Mouse (Mus musculus): ENCODE measurements around the gene Trim21. TPM values are rescaled to one million over a fixed set of nuclear protein-coding genes. Genes with fewer than 3 reads are reported as not detected.
A peak's percentile ranks its signal among the peaks of the same experiment; 100 is the strongest.

Trim21 gene
- polyA plus RNA-seq, 1 experiment from 2014 or later, result not detected

- WGBS, result 67% methylated on average over 3 of the region's 3 CpGs
- H3K9me3 ChIP-seq (ENCODE audit: control insufficient read depth, low read length), result no peaks in the 10 kb centered on the region
- H3K27ac ChIP-seq (ENCODE audit: low read length), result no peak overlapping the region
- no peak overlapping the region for H3K4me2 ChIP-seq (ENCODE audit: low read length)
- H3K4me1 ChIP-seq (replicated peaks; ENCODE audit: control insufficient read depth, insufficient read depth, low read length), result no peaks in the 10 kb centered on the region
- no peak for ATAC-seq
- no peak overlapping the region for H3K4me3 ChIP-seq (replicated peaks; ENCODE audit: low read length)
- H3K27me3 ChIP-seq (replicated peaks; ENCODE audit: control insufficient read depth, insufficient read depth, low read length), result no peaks in the 10 kb centered on the region
- H3K9ac ChIP-seq (replicated peaks; ENCODE audit: low read depth, low read length), result no peak overlapping the region
- no peaks in the 10 kb centered on the region for H3K36me3 ChIP-seq (ENCODE audit: control insufficient read depth, insufficient read depth)
Measured at GRCm38 (mm10) chr7:102541251-102541650, 24.0 kb downstream of the Trim21 start.

- H3K4me3 ChIP-seq (replicated peaks; ENCODE audit: low read length), result no peak within 1 kb of the TSS
- no peak within 1 kb of the TSS for H3K9ac ChIP-seq (replicated peaks; ENCODE audit: low read depth, low read length)
- 90% methylated on average over 2 of the region's 2 CpGs for WGBS
- no peaks in the 10 kb centered on the region for H3K9me3 ChIP-seq (ENCODE audit: control insufficient read depth, low read length)
- H3K27ac ChIP-seq (ENCODE audit: low read length), result no peak within 1 kb of the TSS
- no peaks in the 10 kb centered on the region for H3K4me1 ChIP-seq (replicated peaks; ENCODE audit: control insufficient read depth, insufficient read depth, low read length)
- ATAC-seq, result no peak
- H3K36me3 ChIP-seq (ENCODE audit: control insufficient read depth, insufficient read depth), result no peaks in the 10 kb centered on the region
- H3K4me2 ChIP-seq (ENCODE audit: low read length), result no peak within 1 kb of the TSS
- H3K27me3 ChIP-seq (replicated peaks; ENCODE audit: control insufficient read depth, insufficient read depth, low read length), result no peaks in the 10 kb centered on the region
Measured at GRCm38 (mm10) chr7:102540596-102540995, 24.7 kb downstream of the Trim21 start, which contains the start of gene Olfr548-ps1. TSS of gene Olfr548-ps1 (plus strand) at chr7:102540896.

- no peaks in the 10 kb centered on the region for H3K4me1 ChIP-seq (replicated peaks; ENCODE audit: control insufficient read depth, insufficient read depth, low read length)
- no peak within 1 kb of the TSS for H3K9ac ChIP-seq (replicated peaks; ENCODE audit: low read depth, low read length)
- H3K27me3 ChIP-seq (replicated peaks; ENCODE audit: control insufficient read depth, insufficient read depth, low read length), result no peaks in the 10 kb centered on the region
- no peak within 1 kb of the TSS for H3K4me3 ChIP-seq (replicated peaks; ENCODE audit: low read length)
- H3K27ac ChIP-seq (ENCODE audit: low read length), result no peak within 1 kb of the TSS
- no peak for ATAC-seq
- 71% methylated on average over 1 of the region's 1 CpGs for WGBS
- H3K36me3 ChIP-seq (ENCODE audit: control insufficient read depth, insufficient read depth), result no peaks in the 10 kb centered on the region
- H3K9me3 ChIP-seq (ENCODE audit: control insufficient read depth, low read length), result no peaks in the 10 kb centered on the region
- no peak within 1 kb of the TSS for H3K4me2 ChIP-seq (ENCODE audit: low read length)
Measured at GRCm38 (mm10) chr7:102534449-102534848, 30.8 kb downstream of the Trim21 start, which contains the start of gene Olfr547. TSS of gene Olfr547 (plus strand) at chr7:102534749.

- Histone ChIP-seq H3K36me3 (ENCODE audit: control insufficient read depth, insufficient read depth) (no peaks in the 10 kb centered on the region), H3K4me2 (ENCODE audit: low read length) (no peak overlapping the region), H3K4me3 (replicated peaks; ENCODE audit: low read length) (no peak overlapping the region), H3K9me3 (ENCODE audit: control insufficient read depth, low read length) (no peaks in the 10 kb centered on the region), H3K27me3 (replicated peaks; ENCODE audit: control insufficient read depth, insufficient read depth, low read length) (no peaks in the 10 kb centered on the region), H3K4me1 (replicated peaks; ENCODE audit: control insufficient read depth, insufficient read depth, low read length) (no peaks in the 10 kb centered on the region), H3K27ac (ENCODE audit: low read length) (no peak overlapping the region), H3K9ac (replicated peaks; ENCODE audit: low read depth, low read length) (no peak overlapping the region)
- 84% methylated on average over 1 of the region's 1 CpGs for WGBS
- no peak for ATAC-seq
Measured at GRCm38 (mm10) chr7:102529052-102529451, 36.2 kb downstream of the Trim21 start.

- Histone ChIP-seq H3K4me2 (ENCODE audit: low read length) (no peak overlapping the region), H3K9me3 (ENCODE audit: control insufficient read depth, low read length) (no peaks in the 10 kb centered on the region), H3K36me3 (ENCODE audit: control insufficient read depth, insufficient read depth) (no peaks in the 10 kb centered on the region), H3K9ac (replicated peaks; ENCODE audit: low read depth, low read length) (no peak overlapping the region), H3K27me3 (replicated peaks; ENCODE audit: control insufficient read depth, insufficient read depth, low read length) (no peaks in the 10 kb centered on the region; the same call in 1 of the 2 replicates), H3K27ac (ENCODE audit: low read length) (no peak overlapping the region), H3K4me3 (replicated peaks; ENCODE audit: low read length) (no peak overlapping the region), H3K4me1 (replicated peaks; ENCODE audit: control insufficient read depth, insufficient read depth, low read length) (peaks cover 16% of the 10 kb centered on the region)
- WGBS, result 36% methylated on average over 2 of the region's 2 CpGs
- ATAC-seq, result peak; percentile 34; the same call in 1 of the 2 replicates
Measured at GRCm38 (mm10) chr7:102517051-102517335, 48.3 kb downstream of the Trim21 start.

GRCm38 (mm10) chr7:102516261-102517050 lies 48.8 kb downstream of the Trim21 start:
- H3K27ac ChIP-seq (ENCODE audit: low read length), result no peak overlapping the region
- ATAC-seq, result 0 out of 2 replicates have a peak, but pooled peaks have one; percentile 3

GRCm38 (mm10) chr7:102514144-102514543 lies 51.1 kb downstream of the Trim21 start:
- Histone ChIP-seq H3K9ac (replicated peaks; ENCODE audit: low read depth, low read length) (no peak overlapping the region), H3K36me3 (ENCODE audit: control insufficient read depth, insufficient read depth) (no peaks in the 10 kb centered on the region), H3K9me3 (ENCODE audit: control insufficient read depth, low read length) (no peaks in the 10 kb centered on the region), H3K27me3 (replicated peaks; ENCODE audit: control insufficient read depth, insufficient read depth, low read length) (peaks cover 3% of the 10 kb centered on the region; the same call in 1 of the 2 replicates), H3K4me1 (replicated peaks; ENCODE audit: control insufficient read depth, insufficient read depth, low read length) (peaks cover 16% of the 10 kb centered on the region), H3K4me3 (replicated peaks; ENCODE audit: low read length) (no peak overlapping the region), H3K27ac (ENCODE audit: low read length) (no peak overlapping the region), H3K4me2 (ENCODE audit: low read length) (no peak overlapping the region)
- ATAC-seq, result no peak
- 79% methylated on average over 4 of the region's 4 CpGs for whole genome bisulfite sequencing

More at GRCm38 (mm10) chr7:102516261-102517050, 48.8 kb downstream of the Trim21 start:
- Histone ChIP-seq H3K9me3 (ENCODE audit: control insufficient read depth, low read length) (no peaks in the 10 kb centered on the region), H3K4me2 (ENCODE audit: low read length) (no peak overlapping the region), H3K4me1 (replicated peaks; ENCODE audit: control insufficient read depth, insufficient read depth, low read length) (peaks cover 16% of the 10 kb centered on the region), H3K9ac (replicated peaks; ENCODE audit: low read depth, low read length) (no peak overlapping the region), H3K27me3 (replicated peaks; ENCODE audit: control insufficient read depth, insufficient read depth, low read length) (peaks cover 3% of the 10 kb centered on the region; the same call in 1 of the 2 replicates), H3K36me3 (ENCODE audit: control insufficient read depth, insufficient read depth) (no peaks in the 10 kb centered on the region), H3K4me3 (replicated peaks; ENCODE audit: low read length) (no peak overlapping the region)
- 40% methylated on average over 10 of the region's 10 CpGs for WGBS

- peak; percentile 96 for ATAC-seq
- peak overlapping the region; percentile 88 for H3K4me2 ChIP-seq (ENCODE audit: low read length)
- no peaks in the 10 kb centered on the region for H3K9me3 ChIP-seq (ENCODE audit: control insufficient read depth, low read length)
- under 1% methylated on average over 54 of the region's 54 CpGs for WGBS
- H3K27ac ChIP-seq (ENCODE audit: low read length), result no peak overlapping the region
- peak overlapping the region; percentile 76 for H3K9ac ChIP-seq (replicated peaks; ENCODE audit: low read depth, low read length)
- peaks cover 3% of the 10 kb centered on the region; the same call in 1 of the 2 replicates for H3K27me3 ChIP-seq (replicated peaks; ENCODE audit: control insufficient read depth, insufficient read depth, low read length)
- peak overlapping the region; percentile 57 for H3K4me3 ChIP-seq (replicated peaks; ENCODE audit: low read length)
- H3K36me3 ChIP-seq (ENCODE audit: control insufficient read depth, insufficient read depth), result no peaks in the 10 kb centered on the region
- peaks cover 16% of the 10 kb centered on the region for H3K4me1 ChIP-seq (replicated peaks; ENCODE audit: control insufficient read depth, insufficient read depth, low read length)
Measured at GRCm38 (mm10) chr7:102512814-102513435, 52.4 kb downstream of the Trim21 start.

GRCm38 (mm10) chr7:102511927-102512326 lies 53.4 kb downstream of the Trim21 start:
- Histone ChIP-seq H3K9ac (replicated peaks; ENCODE audit: low read depth, low read length) (no peak overlapping the region), H3K4me1 (replicated peaks; ENCODE audit: control insufficient read depth, insufficient read depth, low read length) (peaks cover 14% of the 10 kb centered on the region), H3K36me3 (ENCODE audit: control insufficient read depth, insufficient read depth) (no peaks in the 10 kb centered on the region), H3K4me3 (replicated peaks; ENCODE audit: low read length) (no peak overlapping the region), H3K27ac (ENCODE audit: low read length) (no peak overlapping the region), H3K27me3 (replicated peaks; ENCODE audit: control insufficient read depth, insufficient read depth, low read length) (peaks cover 3% of the 10 kb centered on the region; the same call in 1 of the 2 replicates), H3K4me2 (ENCODE audit: low read length) (no peak overlapping the region), H3K9me3 (ENCODE audit: control insufficient read depth, low read length) (no peaks in the 10 kb centered on the region)
- no peak for ATAC-seq
- WGBS, result 92% methylated on average over 10 of the region's 10 CpGs

Data from forebrain, embryonic 16.5 days (tissue).